ENCODE assay signal across 7 mouse cellular contexts in the genomic region with DNA sequence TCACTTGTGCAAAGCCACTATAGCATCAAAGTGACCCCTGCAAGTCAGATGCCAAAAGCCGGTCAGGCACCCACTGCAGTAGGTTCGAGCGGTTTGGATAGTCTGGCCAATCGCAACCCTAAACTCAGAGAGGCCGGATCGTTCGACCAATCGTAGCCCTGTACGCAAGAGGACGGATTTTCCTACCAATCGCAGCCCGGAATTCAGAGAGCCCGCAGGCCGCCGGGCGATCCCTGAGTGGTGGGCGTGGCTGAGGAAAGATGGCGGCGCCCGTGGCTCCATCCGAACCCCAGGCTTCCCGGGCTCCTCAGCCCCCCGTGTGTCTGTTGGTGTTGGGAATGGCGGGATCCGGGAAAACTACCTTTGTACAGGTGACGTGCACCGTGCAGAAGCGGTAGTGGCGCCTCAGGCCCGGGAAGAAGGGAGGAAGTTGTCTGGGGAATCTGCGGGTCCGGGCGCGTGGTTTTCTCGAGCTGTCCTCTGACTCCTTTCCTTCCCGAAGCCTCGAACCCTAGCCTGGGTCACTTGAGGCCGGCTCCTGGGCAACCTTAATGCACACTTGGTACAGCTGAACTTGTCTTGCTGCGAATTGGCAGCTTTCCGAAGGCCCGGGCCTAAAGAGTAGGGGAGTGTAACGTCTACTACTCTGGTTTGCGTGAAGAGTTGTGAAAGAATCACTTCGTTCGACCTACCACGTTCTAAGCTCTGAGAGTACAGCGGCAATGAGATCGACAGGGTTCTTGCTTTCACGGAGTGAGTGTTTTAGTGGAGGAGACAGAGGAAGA. TPM values are rescaled to one million over a fixed set of nuclear protein-coding genes. Genes with fewer than 3 reads are reported as not detected.
DNase-seq lines count a peak whose midpoint lies in the region; ATAC-seq lines count a peak whose summit lies in the region.

A gene (plus strand): TSS at position 229 of the 785 bp plus-strand sequence.

- peak; percentile 100 for ATAC-seq in embryonic facial prominence, embryonic 11.5 days (replicated peaks; ENCODE audit: insufficient number of reproducible peaks, low FRiP score, low TSS enrichment, low read depth)
- ATAC-seq in granulocyte monocyte progenitor cell, adult 5-6 weeks (replicated peaks; ENCODE audit: poor library complexity, severe bottlenecking), result peak; percentile 99
- peak; percentile 100 for ATAC-seq in midbrain, embryonic 13.5 days

- peak within 1 kb of the TSS; percentile 67 for H3K4me2 ChIP-seq in embryonic facial prominence, embryonic 11.5 days (ENCODE audit: low read depth, low read length)
- H3K4me2 ChIP-seq in midbrain, embryonic 13.5 days (replicated peaks), result peak within 1 kb of the TSS; percentile 87

- H3K36me3 ChIP-seq in embryonic facial prominence, embryonic 11.5 days (replicated peaks; ENCODE audit: control insufficient read depth, insufficient read depth, low read depth, low read length), result no peaks in the 10 kb centered on the region; the same call in none of the 2 replicates
- H3K36me3 ChIP-seq in limb, embryonic 10.5 days, result peaks cover 37% of the 10 kb centered on the region
- H3K36me3 ChIP-seq in midbrain, embryonic 13.5 days, result peaks cover 33% of the 10 kb centered on the region

- WGBS in embryonic facial prominence, embryonic 11.5 days, result under 1% methylated on average over 49 of the region's 49 CpGs
- under 1% methylated on average over 49 of the region's 49 CpGs for WGBS in limb, embryonic 10.5 days
- WGBS in midbrain, embryonic 13.5 days, result under 1% methylated on average over 49 of the region's 49 CpGs

- peak; percentile 95 for DNase-seq in adrenal gland, postnatal 14 days
- DNase-seq in embryonic facial prominence, embryonic 11.5 days (ENCODE audit: low spot score), result peak; percentile 96
- peak; percentile 92 for DNase-seq in kidney, adult 11 months
- DNase-seq in limb, embryonic 10.5 days (ENCODE audit: low spot score), result peak; percentile 90
- peak; percentile 78 for DNase-seq in spleen, adult 12 weeks (ENCODE audit: low spot score)

- no peaks in the 10 kb centered on the region; the same call in 1 of the 2 replicates for H3K9me3 ChIP-seq in embryonic facial prominence, embryonic 11.5 days (replicated peaks; ENCODE audit: control insufficient read depth, low read length)
- no peaks in the 10 kb centered on the region for H3K9me3 ChIP-seq in limb, embryonic 10.5 days (replicated peaks)
- no peaks in the 10 kb centered on the region for H3K9me3 ChIP-seq in midbrain, embryonic 13.5 days

- H3K27ac ChIP-seq in embryonic facial prominence, embryonic 11.5 days (replicated peaks; ENCODE audit: low read depth, low read length), result no peak within 1 kb of the TSS
- H3K27ac ChIP-seq in limb, embryonic 10.5 days, result peak within 1 kb of the TSS; percentile 84
- H3K27ac ChIP-seq in midbrain, embryonic 13.5 days, result no peak within 1 kb of the TSS; the same call in 1 of the 2 replicates

- H3K9ac ChIP-seq in embryonic facial prominence, embryonic 11.5 days (replicated peaks; ENCODE audit: low read length), result peak within 1 kb of the TSS; percentile 82
- H3K9ac ChIP-seq in midbrain, embryonic 13.5 days (replicated peaks), result peak within 1 kb of the TSS; percentile 79

- no peaks in the 10 kb centered on the region for H3K4me1 ChIP-seq in embryonic facial prominence, embryonic 11.5 days (ENCODE audit: control insufficient read depth, insufficient read depth, low read length)
- H3K4me1 ChIP-seq in limb, embryonic 10.5 days, result peaks cover 9% of the 10 kb centered on the region
- H3K4me1 ChIP-seq in midbrain, embryonic 13.5 days (replicated peaks), result peaks cover 14% of the 10 kb centered on the region

- H3K27me3 ChIP-seq in embryonic facial prominence, embryonic 11.5 days (ENCODE audit: control insufficient read depth, insufficient read depth, low read length), result no peaks in the 10 kb centered on the region
- no peaks in the 10 kb centered on the region for H3K27me3 ChIP-seq in limb, embryonic 10.5 days (ENCODE audit: low read depth, poor library complexity, severe bottlenecking)
- no peaks in the 10 kb centered on the region for H3K27me3 ChIP-seq in midbrain, embryonic 13.5 days

- peak within 1 kb of the TSS; percentile 86 for H3K4me3 ChIP-seq in embryonic facial prominence, embryonic 11.5 days (ENCODE audit: low read depth, low read length)
- H3K4me3 ChIP-seq in limb, embryonic 10.5 days, result peak within 1 kb of the TSS; percentile 78
- peak within 1 kb of the TSS; percentile 78 for H3K4me3 ChIP-seq in midbrain, embryonic 13.5 days (replicated peaks)

RNA-seq across cellular contexts. Expression of the gene that starts here (rescaled TPM):
- total RNA-seq in adrenal gland, postnatal 14 days (2021), result 23.0 and 25.8 TPM in 2 replicates
- polyA plus RNA-seq in embryonic facial prominence, embryonic 11.5 days (2014; fragmentation: Nextera tagmentation; extraction: Ambion mirVana), result 77.7 and 85.2 TPM in 2 replicates
- 22.0 and 31.5 TPM in 2 replicates for total RNA-seq in granulocyte monocyte progenitor cell, adult 5-6 weeks (2014; fragmentation: Nextera tagmentation)
- 35.3 and 46.6 TPM in 2 replicates for total RNA-seq in granulocyte monocyte progenitor cell, adult 5-6 weeks (2017)
- polyA plus RNA-seq in limb, embryonic 10.5 days (2016; fragmentation: Nextera tagmentation; extraction: Ambion mirVana), result 119 and 125 TPM in 2 replicates
- polyA plus RNA-seq in midbrain, embryonic 13.5 days (2015; fragmentation: Nextera tagmentation; extraction: Ambion mirVana), result 78.3 and 80.5 TPM in 2 replicates
